Mouse (Mus musculus) heart, embryonic 14.5 days (tissue): Measurements from ENCODE around the gene Rps27. TPM values are rescaled to one million over a fixed set of nuclear protein-coding genes. Genes with fewer than 3 reads are reported as not detected.
A peak's percentile ranks its signal among the peaks of the same experiment; 100 is the strongest.

Source experiments
- ATAC-seq: fragments of 200-750 bp; cut with Nextera tagmentation; 2 replicates; pipeline ENCODE4 v1.8.0; 2017; ENCODE audit warnings: low read depth, moderate TSS enrichment; ENCODE audit not compliant: insufficient number of reproducible peaks, insufficient read depth, low FRiP score
- H3K27ac ChIP-seq, 2 experiments: fragments of 200-500 bp in 1 of 2; fragments of 300-500 bp in 1 of 2; sonication (generic) in 1 of 2; replicated peaks in 1 of 2; 2 replicates each; pipeline ENCODE4 v1.5.1; 2012 to 2014; ENCODE audit warnings: low read depth in 2 of 2, low read length in 2 of 2, control low read depth in 1 of 2, mild to moderate bottlenecking in 1 of 2, mixed read lengths in 1 of 2; ENCODE audit not compliant: control insufficient read depth in 1 of 2, insufficient read depth in 1 of 2
- H3K27me3 ChIP-seq: fragments of 300-500 bp; sonication (generic); 2 replicates; pipeline ENCODE4 v1.6.1; 2014; ENCODE audit warnings: mild to moderate bottlenecking, low read length, control low read depth; ENCODE audit not compliant: control insufficient read depth, insufficient read depth
- H3K36me3 ChIP-seq: fragments of 300-500 bp; sonication (generic); 2 replicates; pipeline ENCODE4 v1.6.1; 2014; ENCODE audit warnings: mild to moderate bottlenecking, control low read depth, low read length, mixed read lengths; ENCODE audit not compliant: control insufficient read depth, insufficient read depth
- H3K4me1 ChIP-seq, 2 experiments: fragments of 200-500 bp in 1 of 2; fragments of 300-500 bp in 1 of 2; sonication (generic) in 1 of 2; 2 replicates each; pipeline ENCODE4 v1.6.1; 2012 to 2014; ENCODE audit warnings: low read length in 2 of 2, control low read depth in 1 of 2, mixed read lengths in 1 of 2; ENCODE audit not compliant: control insufficient read depth in 2 of 2, insufficient read depth in 2 of 2
- H3K4me2 ChIP-seq: fragments of 300-500 bp; sonication (generic); 2 replicates; pipeline ENCODE4 v1.6.1; 2014; ENCODE audit warnings: mild to moderate bottlenecking, low read length
- H3K4me3 ChIP-seq, 2 experiments: fragments of 200-500 bp in 1 of 2; fragments of 300-500 bp in 1 of 2; sonication (generic) in 1 of 2; 2 replicates each; pipeline ENCODE4 v1.5.1; 2012 to 2014; ENCODE audit warnings: low read length in 2 of 2, mild to moderate bottlenecking in 2 of 2, control low read depth in 1 of 2, low read depth in 1 of 2, moderate library complexity in 1 of 2; ENCODE audit not compliant: control insufficient read depth in 1 of 2, insufficient read depth in 1 of 2
- H3K9ac ChIP-seq: fragments of 300-500 bp; sonication (generic); 2 replicates; pipeline ENCODE4 v1.6.1; 2014; ENCODE audit warnings: mild to moderate bottlenecking, low read length
- H3K9me3 ChIP-seq: fragments of 300-500 bp; sonication (generic); 2 replicates; pipeline ENCODE4 v1.6.1; 2016; ENCODE audit warnings: low read length, control low read depth; ENCODE audit not compliant: control insufficient read depth
- WGBS: fragments of 180-500 bp; shearing (Covaris S2); extraction: QIAGEN DNeasy Blood & Tissue Kit; methylation state at CpG from one replicate; pipeline ENCODE4 v1.1.7; 2014; 5-methylcytosine and 5-hydroxymethylcytosine counted together
- polyA plus RNA-seq: library from polyadenylated mRNA; unstranded; fragments of >200 nt; fragmentation: Nextera tagmentation; extraction: Ambion mirVana; gene quantifications from 2 replicates; pipeline ENCODE4 v1.2.1, GENCODE M21; 2014

Rps27 gene
- polyA plus RNA-seq, 1 experiment from 2014 or later = 1,344 TPM

DNA sequence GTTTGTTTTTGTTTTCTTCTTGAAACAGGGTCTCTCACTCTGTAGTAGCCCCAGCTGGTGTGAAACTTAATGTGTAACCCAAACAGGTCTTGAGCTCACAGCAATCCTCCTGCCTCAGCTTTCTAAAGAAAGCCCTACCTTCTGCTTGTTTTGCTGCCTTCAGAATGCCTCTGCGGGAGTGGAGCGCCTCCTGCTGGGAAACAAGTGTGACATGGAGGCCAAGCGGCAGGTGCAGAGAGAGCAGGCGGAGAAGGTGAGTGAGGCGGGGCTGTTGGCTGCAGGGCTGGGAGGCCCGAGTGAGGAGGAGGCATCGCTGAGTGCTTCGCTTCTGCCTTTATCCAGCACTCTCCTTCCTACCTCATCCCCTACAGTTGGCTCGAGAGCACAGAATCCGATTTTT, 10.9 kb upstream of the Rps27 start:
- H3K4me3 ChIP-seq = no peak overlapping the region
- 83% methylated on average over 10 of the region's 10 CpGs for WGBS
- ATAC-seq = no peak
- H3K4me1 ChIP-seq = peaks cover 9 to 22% of the 10 kb centered on the region in 2 experiments
- no peaks in the 10 kb centered on the region for H3K27me3 ChIP-seq
- H3K9me3 ChIP-seq = no peaks in the 10 kb centered on the region
- no peak overlapping the region for H3K9ac ChIP-seq
- no peak overlapping the region for H3K4me2 ChIP-seq
- peaks cover 25% of the 10 kb centered on the region for H3K36me3 ChIP-seq
- no peak overlapping the region for H3K27ac ChIP-seq

DNA sequence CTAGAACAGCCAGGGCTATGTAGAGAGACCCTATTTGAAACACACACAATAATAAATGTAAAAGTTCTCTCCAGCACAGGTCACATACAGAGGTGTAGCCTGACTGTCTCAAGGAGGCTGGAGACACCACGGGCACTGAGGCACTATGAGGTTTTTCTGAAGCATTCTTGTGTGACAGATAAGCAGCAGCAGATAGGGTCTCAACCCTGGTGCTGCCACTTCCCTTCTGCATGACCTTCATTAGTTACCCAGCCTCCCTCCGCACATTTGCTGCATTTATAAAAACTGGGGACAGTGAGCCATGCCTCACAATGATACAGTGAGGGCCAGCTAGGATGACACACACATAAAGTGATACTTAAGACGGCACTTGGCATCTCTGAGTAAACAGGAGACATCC, 9.5 kb upstream of the Rps27 start:
- Histone ChIP-seq H3K27ac (no peak overlapping the region), H3K9ac (no peak overlapping the region; the same call in 1 of the 2 replicates), H3K36me3 (peaks cover 25% of the 10 kb centered on the region), H3K4me2 (no peak overlapping the region), H3K9me3 (no peaks in the 10 kb centered on the region), H3K4me3 (no peak overlapping the region), H3K27me3 (no peaks in the 10 kb centered on the region), H3K4me1 (peaks cover 9 to 22% of the 10 kb centered on the region in 2 experiments)
- ATAC-seq = no peak
- 25% methylated on average over 3 of the region's 3 CpGs for WGBS

- Histone ChIP-seq H3K36me3 (peaks cover 25% of the 10 kb centered on the region), H3K9me3 (no peaks in the 10 kb centered on the region), H3K9ac (no peak overlapping the region; the same call in 1 of the 2 replicates), H3K4me2 (no peak overlapping the region), H3K27me3 (no peaks in the 10 kb centered on the region), H3K27ac (no peak overlapping the region), H3K4me1 (peaks cover 9 to 22% of the 10 kb centered on the region in 2 experiments), H3K4me3 (no peak overlapping the region)
- ATAC-seq = no peak
- WGBS = 74% methylated on average over 4 of the region's 4 CpGs
Measured at GRCm38 (mm10) chr3:90222455-90222854, 9.0 kb upstream of the Rps27 start.

DNA sequence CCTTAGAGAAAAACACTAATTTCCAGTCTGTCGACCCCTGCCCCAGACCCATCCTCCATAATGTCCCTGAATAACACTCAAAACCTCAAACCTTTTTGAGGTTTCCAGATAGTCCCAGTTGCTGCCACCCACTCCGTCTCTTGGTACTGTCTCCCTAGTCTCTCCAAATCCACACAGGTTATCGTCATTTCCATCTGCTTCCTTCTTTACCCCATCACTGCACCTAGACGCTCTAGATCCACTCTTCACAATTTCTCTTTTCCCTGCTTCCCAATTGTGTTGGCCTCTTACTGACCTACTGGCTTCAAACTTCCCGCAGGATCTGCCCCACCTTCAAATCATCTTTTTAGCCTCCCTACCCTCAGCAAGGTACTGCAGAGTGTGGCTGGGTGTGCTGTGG, 7.7 kb upstream of the Rps27 start:
- peaks cover 25% of the 10 kb centered on the region for H3K36me3 ChIP-seq
- H3K4me2 ChIP-seq = peak overlapping the region; percentile 71
- H3K27ac ChIP-seq = peak overlapping the region in 1 of 2 experiments; percentile 83; a peak in 2 of 4 replicates
- H3K4me1 ChIP-seq = peaks cover 9 to 22% of the 10 kb centered on the region in 2 experiments
- H3K4me3 ChIP-seq = peak overlapping the region; percentile 61 to 72
- H3K9me3 ChIP-seq = no peaks in the 10 kb centered on the region
- ATAC-seq = no peak
- H3K9ac ChIP-seq = peak overlapping the region; percentile 80
- no peaks in the 10 kb centered on the region for H3K27me3 ChIP-seq
- 18% methylated on average over 5 of the region's 5 CpGs for WGBS

GRCm38 (mm10) chr3:90220531-90220951, 7.1 kb upstream of the Rps27 start:
- Histone ChIP-seq H3K4me3 (peak overlapping the region; percentile 61 to 72), H3K9me3 (no peaks in the 10 kb centered on the region), H3K9ac (peak overlapping the region; percentile 80), H3K27me3 (no peaks in the 10 kb centered on the region), H3K4me1 (peaks cover 9 to 22% of the 10 kb centered on the region in 2 experiments), H3K27ac (peak overlapping the region; percentile 79 to 83), H3K36me3 (peaks cover 19% of the 10 kb centered on the region), H3K4me2 (peak overlapping the region; percentile 71)
- 1% methylated on average over 19 of the region's 20 CpGs for WGBS
- ATAC-seq = peak; percentile 81

GRCm38 (mm10) chr3:90220088-90220487, 6.6 kb upstream of the Rps27 start:
- ATAC-seq = no peak
- peak overlapping the region; percentile 79 to 83 for H3K27ac ChIP-seq
- 16% methylated on average over 6 of the region's 6 CpGs for WGBS
- peak overlapping the region in 1 of 2 experiments; percentile 61; a peak in 3 of 4 replicates for H3K4me3 ChIP-seq
- H3K36me3 ChIP-seq = peaks cover 15% of the 10 kb centered on the region
- no peaks in the 10 kb centered on the region for H3K27me3 ChIP-seq
- peak overlapping the region; percentile 71 for H3K4me2 ChIP-seq
- peaks cover 9 to 22% of the 10 kb centered on the region in 2 experiments for H3K4me1 ChIP-seq
- H3K9ac ChIP-seq = peak overlapping the region; percentile 80
- H3K9me3 ChIP-seq = no peaks in the 10 kb centered on the region

- no peak overlapping the region for H3K27ac ChIP-seq
Measured at GRCm38 (mm10) chr3:90215825-90216380, 2.5 kb upstream of the Rps27 start.

More at GRCm38 (mm10) chr3:90215825-90216380, 2.5 kb upstream of the Rps27 start:
- ATAC-seq = no peak
- WGBS = 32% methylated on average over 1 of the region's 1 CpGs
- H3K4me3 ChIP-seq = no peak overlapping the region
- peaks cover 18% of the 10 kb centered on the region for H3K36me3 ChIP-seq
- H3K9me3 ChIP-seq = no peaks in the 10 kb centered on the region
- no peaks in the 10 kb centered on the region for H3K27me3 ChIP-seq
- no peak overlapping the region for H3K4me2 ChIP-seq
- no peak overlapping the region for H3K9ac ChIP-seq
- H3K4me1 ChIP-seq = peaks cover 7 to 25% of the 10 kb centered on the region in 2 experiments; a peak in 3 of 4 replicates
